Mouse (Mus musculus) ES-E14 (cell line): ENCODE measurements around the gene C1rl.

Experiments used
- HCFC1 ChIP-seq: IDR thresholded peaks from 2 replicates; pipeline ENCODE4 v1.6.1; 2012; ENCODE audit warnings: low read length, inconsistent platforms, borderline replicate concordance; ENCODE audit not compliant: insufficient read depth
- MAFK ChIP-seq: IDR thresholded peaks from 2 replicates; pipeline ENCODE4 v1.6.1; 2014; ENCODE audit warnings: mild to moderate bottlenecking, low read depth, low read length, inconsistent platforms; ENCODE audit not compliant: insufficient read depth
- ZC3H11A ChIP-seq: IDR thresholded peaks from 2 replicates; pipeline ENCODE4 v1.6.1; 2012; ENCODE audit warnings: low read depth, mild to moderate bottlenecking, inconsistent platforms, low read length, borderline replicate concordance
- ZNF384 ChIP-seq: IDR thresholded peaks from 2 replicates; pipeline ENCODE4 v1.6.1; 2012; ENCODE audit warnings: low read depth, low read length, inconsistent platforms

- TF ChIP-seq ZNF384 (no peak), ZC3H11A (no peak), MAFK (no peak), HCFC1 (no peak)
Observed at GRCm38 (mm10) chr6:124508292-124508691, 15.4 kb downstream of the C1rl start.
